Mouse (Mus musculus) bone marrow, adult 2 months (tissue): Measurements from ENCODE around the gene Ssbp4. TPM values are rescaled to one million over a fixed set of nuclear protein-coding genes. Genes with fewer than 3 reads are reported as not detected.
A peak's percentile ranks its signal among the peaks of the same experiment; 100 is the strongest.

Experiments used
- H3K27ac ChIP-seq: fragments of 200-500 bp; 2 replicates; pipeline ENCODE4 v1.5.1; 2012; ENCODE audit warnings: low read depth, mild to moderate bottlenecking, control low read depth, inconsistent platforms, low read length; ENCODE audit not compliant: control insufficient read depth, poor library complexity, insufficient read depth
- H3K4me1 ChIP-seq: fragments of 200-500 bp; 2 replicates; pipeline ENCODE4 v1.6.1; 2011; ENCODE audit warnings: low read length; ENCODE audit not compliant: control insufficient read depth, insufficient read depth
- H3K4me3 ChIP-seq: fragments of 200-500 bp; replicated peaks from 2 replicates; pipeline ENCODE3; 2011; ENCODE audit warnings: mild to moderate bottlenecking, low read depth, low read length, control low read depth; ENCODE audit not compliant: control insufficient read depth
- CTCF ChIP-seq: fragments of 200-500 bp; IDR thresholded peaks from 2 replicates; pipeline ENCODE4 v1.5.1; 2011; ENCODE audit warnings: low read length, control low read depth; ENCODE audit not compliant: control insufficient read depth, insufficient read depth
- POLR2A ChIP-seq: fragments of 200-500 bp; IDR thresholded peaks from 2 replicates; pipeline ENCODE4 v1.6.1; 2011; ENCODE audit warnings: low read depth, mild to moderate bottlenecking, control low read depth, low read length, borderline replicate concordance; ENCODE audit not compliant: control insufficient read depth
- WGBS: fragments of 180-500 bp; shearing (Covaris S2); methylation state at CpG from one replicate; pipeline ENCODE4 v1.1.7; 2018; 5-methylcytosine and 5-hydroxymethylcytosine counted together
- polyA plus RNA-seq: library from polyadenylated mRNA; stranded (reverse); fragments of >200 nt; gene quantifications from 2 replicates; pipeline ENCODE4 v1.2.4, GENCODE M21; 2011; ENCODE audit warnings: low replicate concordance; ENCODE audit not compliant: missing spikeins, insufficient read depth, insufficient read length

The Ssbp4 gene
- polyA plus RNA-seq, 1 experiment: 107 TPM

DNA sequence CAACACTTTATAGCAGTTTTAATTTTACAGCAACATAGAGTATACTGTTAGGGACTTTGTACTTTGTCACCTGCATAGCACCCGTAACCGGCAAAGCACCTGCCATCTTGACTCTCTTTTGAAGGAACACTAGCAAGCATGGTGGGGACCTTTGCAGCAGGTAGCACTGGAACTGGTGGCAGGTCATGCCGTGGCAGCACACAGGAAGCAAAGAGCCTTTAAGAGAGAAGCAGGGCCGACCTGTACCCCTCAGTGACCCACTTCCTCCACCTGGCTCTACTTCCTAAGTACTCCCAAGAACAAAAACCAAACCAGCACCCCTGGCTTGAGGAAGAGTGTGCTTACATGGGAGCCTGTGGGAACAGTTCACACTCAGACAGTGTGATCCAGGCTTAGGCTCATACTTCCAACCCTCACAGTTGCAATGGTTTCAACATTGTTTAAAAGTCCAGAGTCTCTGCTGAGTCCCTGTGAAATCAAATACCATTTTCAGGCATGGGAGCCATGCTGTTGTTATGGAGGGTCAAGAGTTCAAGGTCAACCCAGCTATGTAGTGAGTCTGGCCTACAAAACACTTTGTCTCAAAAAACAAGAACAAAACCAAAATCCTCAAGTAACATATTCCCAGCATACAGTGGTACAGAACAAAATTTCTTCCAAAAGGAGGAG is 53.5 kb downstream of the Ssbp4 start:
- H3K4me1 ChIP-seq: peaks cover 13% of the 10 kb centered on the region
- 47% methylated on average over 4 of the region's 4 CpGs for WGBS
- TF ChIP-seq CTCF (no peak), POLR2A (no peak)
- no peak overlapping the region for H3K27ac ChIP-seq
- H3K4me3 ChIP-seq: no peak overlapping the region

GRCm38 (mm10) chr8:70553740-70554139 is 54.9 kb downstream of the Ssbp4 start:
- H3K4me1 ChIP-seq: peaks cover 12% of the 10 kb centered on the region
- no peak overlapping the region for H3K27ac ChIP-seq
- H3K4me3 ChIP-seq: no peak overlapping the region

GRCm38 (mm10) chr8:70552836-70553235 is 55.8 kb downstream of the Ssbp4 start:
- Histone ChIP-seq H3K27ac (no peak overlapping the region), H3K4me1 (peaks cover 10% of the 10 kb centered on the region; the same call in 1 of the 2 replicates), H3K4me3 (no peak overlapping the region)
- WGBS: 52% methylated on average over 1 of the region's 1 CpGs
- no peak for TF ChIP-seq POLR2A
- TF ChIP-seq CTCF: no peak

More at GRCm38 (mm10) chr8:70553740-70554139, 54.9 kb downstream of the Ssbp4 start:
- TF ChIP-seq POLR2A (no peak), CTCF (no peak)

DNA sequence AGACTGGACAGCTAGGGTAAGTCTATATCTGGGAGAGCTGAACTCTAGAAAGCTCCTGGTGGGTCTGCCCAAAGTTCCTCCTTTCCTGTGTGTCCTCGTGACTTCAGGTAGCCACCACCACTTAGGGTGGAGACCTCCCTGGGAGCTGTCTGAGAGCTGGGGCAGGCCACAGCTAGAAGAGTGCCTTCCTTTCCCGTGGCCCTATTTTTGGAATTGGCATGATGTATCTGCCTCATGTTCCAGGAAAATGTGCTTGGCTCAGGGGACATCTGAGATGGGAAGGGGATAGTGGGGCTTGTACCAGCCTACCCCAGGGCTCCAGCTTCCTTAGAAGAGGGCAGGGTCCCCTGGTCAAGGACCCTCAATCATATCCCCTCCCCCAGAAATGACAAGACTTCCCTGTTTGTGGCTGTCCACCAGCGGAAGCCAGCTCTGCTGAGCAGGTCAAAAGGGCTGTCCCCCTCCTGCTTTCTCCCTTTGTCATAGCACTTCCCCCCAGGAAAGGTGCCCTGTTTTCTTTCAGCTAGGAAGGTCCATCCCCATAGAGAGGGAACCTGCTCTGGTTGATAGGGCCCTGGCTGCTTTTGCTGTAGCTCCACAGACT is 57.0 kb downstream of the Ssbp4 start:
- no peak for TF ChIP-seq POLR2A
- no peak for TF ChIP-seq CTCF
- peaks cover 10% of the 10 kb centered on the region; the same call in 1 of the 2 replicates for H3K4me1 ChIP-seq
- no peak overlapping the region for H3K27ac ChIP-seq
- WGBS: 24% methylated on average over 3 of the region's 3 CpGs
- no peak overlapping the region for H3K4me3 ChIP-seq

DNA sequence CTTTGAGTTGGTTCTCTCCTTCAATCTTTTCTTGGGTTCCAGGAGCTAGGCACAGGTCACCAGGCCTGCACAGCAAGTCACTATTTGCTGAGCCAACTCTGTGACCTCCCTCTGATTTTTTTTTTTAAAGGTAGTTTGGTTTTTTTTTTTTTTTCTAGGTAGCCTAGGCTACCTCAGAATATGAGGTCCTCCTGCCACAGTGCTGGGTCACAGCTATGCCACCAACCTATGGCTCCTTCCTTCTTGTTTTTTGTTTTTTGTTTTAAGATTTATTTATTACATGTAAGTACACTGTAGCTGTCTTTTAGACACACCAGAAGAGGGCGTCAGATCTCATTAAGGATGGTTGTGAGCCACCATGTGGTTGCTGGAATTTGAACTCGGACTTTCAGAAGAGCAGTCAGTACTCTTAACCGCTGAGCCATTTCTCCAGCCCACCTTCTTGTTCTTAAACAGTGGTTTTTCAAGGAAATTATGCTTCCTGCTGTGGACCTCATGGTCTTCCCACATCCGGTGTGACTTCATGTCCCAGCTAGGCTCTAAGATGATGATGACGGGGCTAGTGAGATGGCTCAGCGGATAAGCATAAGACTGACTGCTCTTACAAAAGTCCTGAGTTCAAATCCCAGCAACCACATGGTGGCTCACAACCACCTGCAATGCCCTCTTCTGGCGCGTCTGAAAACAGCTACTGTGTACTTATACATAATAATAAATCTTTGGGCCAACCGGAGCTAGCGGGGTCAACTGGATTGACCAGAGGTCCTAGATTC is 59.1 kb downstream of the Ssbp4 start:
- TF ChIP-seq CTCF (peak; percentile 14; the same call in 1 of the 2 replicates), POLR2A (no peak)
- H3K4me3 ChIP-seq: no peak overlapping the region
- H3K27ac ChIP-seq: no peak overlapping the region
- H3K4me1 ChIP-seq: peaks cover 10% of the 10 kb centered on the region; the same call in 1 of the 2 replicates
- 32% methylated on average over 10 of the region's 10 CpGs for WGBS

- TF ChIP-seq POLR2A: no peak
- TF ChIP-seq CTCF: no peak
- H3K27ac ChIP-seq: no peak overlapping the region
- H3K4me1 ChIP-seq: peaks cover 16% of the 10 kb centered on the region
- no peak overlapping the region for H3K4me3 ChIP-seq
- 86% methylated on average over 6 of the region's 6 CpGs for WGBS
Observed at GRCm38 (mm10) chr8:70547762-70548161, 60.9 kb downstream of the Ssbp4 start.

Other genes starting within 250 kb of the Ssbp4 start
- gene Comp, start 235.3 kb downstream of the Ssbp4 start, polyA plus RNA-seq: 19.6 TPM in 1 of 2 replicates, not detected in the other
- 5.0 and 6.1 TPM in 2 replicates for gene Crtc1, start 169.3 kb downstream of the Ssbp4 start, polyA plus RNA-seq
- gene Klhl26, start 131.9 kb downstream of the Ssbp4 start, polyA plus RNA-seq: 7.1 and 11.0 TPM in 2 replicates
- gene Tmem59l, start 121.5 kb downstream of the Ssbp4 start, polyA plus RNA-seq: 1.3 TPM in 1 of 2 replicates, not detected in the other
- gene Crlf1, start 115.7 kb downstream of the Ssbp4 start, polyA plus RNA-seq: 3.7 and 5.5 TPM in 2 replicates
- 46.9 and 63.6 TPM in 2 replicates for gene Rex1bd, start 102.1 kb downstream of the Ssbp4 start, polyA plus RNA-seq
- gene Uba52, start 98.1 kb downstream of the Ssbp4 start, polyA plus RNA-seq: 961 and 1,100 TPM in 2 replicates
- gene Fkbp8, start 81.1 kb downstream of the Ssbp4 start, polyA plus RNA-seq: 98.7 and 181 TPM in 2 replicates
- gene Kxd1, start 80.9 kb downstream of the Ssbp4 start, polyA plus RNA-seq: 29.0 and 41.3 TPM in 2 replicates
- 11.9 and 17.8 TPM in 2 replicates for gene Ell, start 69.4 kb downstream of the Ssbp4 start, polyA plus RNA-seq
- gene Isyna1, start 14.5 kb downstream of the Ssbp4 start, polyA plus RNA-seq: 11.2 and 23.7 TPM in 2 replicates
- 3.4 and 18.8 TPM in 2 replicates for gene Lrrc25, start 7.3 kb upstream of the Ssbp4 start, polyA plus RNA-seq
- gene Gdf15, start 23.6 kb upstream of the Ssbp4 start, polyA plus RNA-seq: 3.1 TPM in 1 of 2 replicates, not detected in the other
- 4.3 and 21.1 TPM in 2 replicates for gene Pgpep1, start 51.5 kb upstream of the Ssbp4 start, polyA plus RNA-seq
- 69.2 and 119 TPM in 2 replicates for gene Lsm4, start 64.4 kb upstream of the Ssbp4 start, polyA plus RNA-seq
- 48.1 and 58.0 TPM in 2 replicates for gene Jund, start 90.1 kb upstream of the Ssbp4 start, polyA plus RNA-seq
- 0.29 TPM in 1 of 2 replicates, not detected in the other for gene Iqcn, start 94.6 kb upstream of the Ssbp4 start, polyA plus RNA-seq
- gene Gm3336, start 109.7 kb upstream of the Ssbp4 start, polyA plus RNA-seq: not detected in 2 replicates
- 2.7 and 3.2 TPM in 2 replicates for gene Pde4c, start 114.8 kb upstream of the Ssbp4 start, polyA plus RNA-seq
- gene Rab3a, start 145.8 kb upstream of the Ssbp4 start, polyA plus RNA-seq: 9.7 and 13.3 TPM in 2 replicates
- 15.1 and 28.2 TPM in 2 replicates for gene Mpv17l2, start 152.1 kb upstream of the Ssbp4 start, polyA plus RNA-seq
- 12.8 and 19.5 TPM in 2 replicates for gene Pik3r2, start 167.8 kb upstream of the Ssbp4 start, polyA plus RNA-seq
- 20.5 and 70.7 TPM in 2 replicates for gene Mast3, start 196.2 kb upstream of the Ssbp4 start, polyA plus RNA-seq
- 0.36 and 1.9 TPM in 2 replicates for gene Il12rb1, start 199.6 kb upstream of the Ssbp4 start, polyA plus RNA-seq
- gene Arrdc2, start 230.8 kb upstream of the Ssbp4 start, polyA plus RNA-seq: 19.1 and 44.8 TPM in 2 replicates